Mouse (Mus musculus) lung, postnatal 14 days (tissue): ENCODE measurements around the gene Slc16a13.

Source experiments
- DNase-seq: peaks from one replicate; pipeline ENCODE4 v3.0.0; 2021

The Slc16a13 gene

GRCm38 (mm10) chr11:70220731-70221602 is at the start of gene Slc16a13:
TSS of gene Slc16a13 (minus strand) at chr11:70221064.
- DNase-seq = peak; percentile 95

DNA sequence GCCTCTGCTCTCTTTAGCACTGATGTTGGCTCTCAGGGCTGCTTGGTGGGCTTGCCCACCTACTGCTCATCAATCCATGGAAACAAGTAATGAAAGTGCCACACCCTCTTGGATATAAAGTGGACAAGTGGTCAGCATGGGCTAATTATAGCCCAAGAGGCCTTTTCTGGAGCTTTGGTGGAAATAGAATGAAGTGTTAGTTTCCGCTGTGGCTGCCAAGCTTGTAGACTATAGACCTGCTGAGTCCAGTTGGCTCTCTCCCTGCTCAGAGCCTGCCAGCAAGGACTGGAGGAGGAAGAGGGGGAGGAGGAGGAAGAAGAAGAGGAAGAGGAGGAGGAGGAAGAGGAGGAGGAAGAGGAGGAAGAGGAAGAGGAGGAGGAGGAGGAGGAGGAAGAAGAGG is 45.5 kb upstream of the Slc16a13 start:
- DNase-seq = peak; percentile 41

GRCm38 (mm10) chr11:70265819-70266218 is 45.0 kb upstream of the Slc16a13 start:
- no peak for DNase-seq

GRCm38 (mm10) chr11:70265252-70265651 is 44.4 kb upstream of the Slc16a13 start:
- no peak for DNase-seq

DNA sequence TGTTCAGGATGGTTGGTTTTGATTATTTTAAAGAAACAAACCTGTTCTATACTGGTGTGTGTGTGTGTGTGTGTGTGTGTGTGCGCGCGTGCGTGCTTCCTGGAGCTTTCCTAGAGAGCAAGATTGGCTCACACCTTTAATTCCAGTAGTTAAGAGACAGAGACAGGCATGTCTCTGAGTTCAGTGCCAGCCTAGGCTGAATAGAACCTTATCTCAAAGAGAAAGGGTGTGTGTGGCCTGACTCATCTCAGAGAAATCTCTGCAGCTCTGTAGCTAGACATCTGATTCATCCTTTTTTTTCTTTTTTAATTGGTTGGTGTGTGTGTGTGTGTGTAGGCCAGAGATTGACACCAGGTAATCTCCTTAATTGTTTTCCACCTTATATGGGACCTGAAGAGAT is 38.2 kb upstream of the Slc16a13 start:
- DNase-seq = no peak

GRCm38 (mm10) chr11:70254931-70255531 is 34.2 kb upstream of the Slc16a13 start, which contains the start of gene Alox12:
TSS of gene Alox12 (minus strand) at chr11:70255353.
- DNase-seq = peak; percentile 66

DNA sequence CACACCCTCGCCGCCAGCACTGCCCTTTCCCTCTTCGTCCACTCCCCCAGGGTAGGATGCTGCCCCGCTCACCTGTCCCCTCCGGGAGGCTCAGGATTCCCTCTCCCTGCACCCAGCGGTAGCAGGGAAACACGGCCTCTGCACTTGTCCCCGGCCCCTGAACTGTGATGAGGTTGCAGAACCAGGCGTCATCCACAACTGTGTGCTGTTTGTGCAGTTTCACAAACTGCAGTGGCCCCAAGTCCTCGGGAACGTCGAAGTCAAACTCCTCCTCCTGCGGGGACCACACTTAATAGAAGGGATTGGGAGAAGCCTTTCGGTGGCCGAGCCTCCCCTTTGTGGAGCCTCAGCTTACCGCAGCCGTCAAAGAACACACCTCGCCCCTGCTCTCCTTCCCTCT is 33.5 kb upstream of the Slc16a13 start:
- DNase-seq = no peak

DNA sequence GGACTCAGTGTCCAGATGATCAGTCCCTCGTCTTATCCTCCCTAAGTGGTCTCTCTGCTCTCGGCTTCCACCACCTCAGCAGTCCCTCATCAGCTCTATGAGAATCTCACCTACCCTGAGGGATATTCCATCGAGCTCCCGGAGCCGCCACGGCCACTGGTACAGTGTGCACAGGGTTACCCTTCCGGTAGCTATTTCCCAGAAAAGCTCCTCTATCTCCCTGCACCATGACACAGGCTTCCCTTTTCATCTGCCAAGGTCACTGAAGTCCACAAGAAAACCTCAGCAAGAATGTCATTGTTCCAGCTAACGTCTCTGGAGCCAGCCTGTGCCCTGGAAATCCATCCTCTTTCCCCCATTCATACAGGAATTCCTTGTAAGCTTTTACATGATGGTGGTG is 31.0 kb upstream of the Slc16a13 start:
- no peak for DNase-seq

- DNase-seq = no peak
These were observed 29.3 kb upstream of the Slc16a13 start for GRCm38 (mm10) chr11:70250150-70250549.

DNA sequence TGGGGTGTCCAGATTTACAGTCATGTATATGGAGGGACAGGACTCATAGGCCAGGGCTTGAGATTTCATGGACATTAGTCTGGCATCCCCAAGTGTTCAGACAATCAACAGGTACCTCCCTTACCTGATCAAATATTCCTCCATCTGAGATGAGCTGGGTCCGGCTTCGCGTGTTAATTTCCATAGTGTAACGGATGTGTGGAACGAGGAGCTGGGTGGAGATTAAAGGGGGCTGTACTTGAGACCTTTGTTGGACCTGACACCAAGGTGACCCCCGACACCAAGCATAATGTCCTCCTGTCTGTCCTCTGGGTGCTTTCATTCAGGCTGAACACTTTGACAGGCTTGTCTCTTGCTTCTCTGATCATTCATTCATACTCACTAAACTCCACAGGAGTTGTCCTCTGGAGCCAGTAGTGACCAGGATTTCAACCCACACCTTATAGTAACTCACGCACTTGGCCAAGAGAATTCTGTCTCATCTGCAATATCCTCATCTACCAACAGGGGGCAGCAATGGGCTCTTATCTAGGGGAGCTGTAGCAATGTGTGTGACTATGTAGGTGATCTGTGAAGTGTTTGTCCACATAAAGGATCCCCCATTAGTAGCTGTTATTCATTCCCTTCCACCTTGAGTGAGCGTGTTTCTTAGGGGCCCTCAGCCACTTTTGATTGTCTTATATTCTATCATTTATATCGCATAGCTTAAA is 26.4 kb upstream of the Slc16a13 start:
- peak; percentile 84 for DNase-seq

- DNase-seq = no peak
These were observed 21.7 kb upstream of the Slc16a13 start for GRCm38 (mm10) chr11:70242591-70242990.

DNA sequence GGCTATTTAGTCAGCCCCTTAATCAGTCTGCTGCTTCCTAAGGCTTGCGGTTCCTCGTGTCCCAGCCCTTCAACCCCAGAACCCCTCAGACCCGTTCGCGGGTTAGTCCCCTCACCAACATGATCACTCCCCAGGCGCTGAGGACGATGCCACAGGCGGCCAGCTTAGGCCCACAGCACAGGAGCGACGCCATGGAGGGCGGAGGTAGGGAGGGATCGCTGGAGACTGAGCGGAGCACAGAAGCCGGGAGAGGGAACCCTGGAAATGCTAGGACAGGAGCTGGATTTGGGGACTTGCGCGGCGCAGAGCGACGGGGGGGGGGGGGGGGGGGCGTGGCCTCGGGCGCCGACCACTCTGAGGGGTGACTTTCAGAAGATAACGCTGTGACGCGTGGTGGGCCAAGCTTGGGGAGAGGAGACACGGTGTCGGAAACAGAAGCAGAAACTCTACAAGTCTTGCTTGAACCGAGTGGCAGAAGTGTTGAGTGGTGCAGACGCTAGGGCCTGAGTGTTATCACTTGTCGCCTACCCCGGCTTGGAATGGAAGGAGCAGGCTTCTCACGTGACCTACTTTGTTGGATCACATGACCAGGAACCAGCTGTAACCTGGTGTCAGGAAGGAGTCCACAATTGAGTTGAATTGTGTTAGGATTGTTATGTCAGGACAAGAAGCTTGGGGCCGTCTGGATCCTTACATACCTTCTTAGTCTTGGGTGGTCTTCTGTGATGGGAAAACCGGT is 18.8 kb upstream of the Slc16a13 start, which contains the start of the genes Gm21988 and Rnasek:
Gene Gm21988, minus strand, starts transcription at position 290 of the 739 bp plus-strand sequence.
Gene Rnasek, minus strand, starts transcription at position 302 of the 739 bp plus-strand sequence.
- peak; percentile 80 for DNase-seq

GRCm38 (mm10) chr11:70238591-70239440 is 18.0 kb upstream of the Slc16a13 start:
- DNase-seq = no peak

DNA sequence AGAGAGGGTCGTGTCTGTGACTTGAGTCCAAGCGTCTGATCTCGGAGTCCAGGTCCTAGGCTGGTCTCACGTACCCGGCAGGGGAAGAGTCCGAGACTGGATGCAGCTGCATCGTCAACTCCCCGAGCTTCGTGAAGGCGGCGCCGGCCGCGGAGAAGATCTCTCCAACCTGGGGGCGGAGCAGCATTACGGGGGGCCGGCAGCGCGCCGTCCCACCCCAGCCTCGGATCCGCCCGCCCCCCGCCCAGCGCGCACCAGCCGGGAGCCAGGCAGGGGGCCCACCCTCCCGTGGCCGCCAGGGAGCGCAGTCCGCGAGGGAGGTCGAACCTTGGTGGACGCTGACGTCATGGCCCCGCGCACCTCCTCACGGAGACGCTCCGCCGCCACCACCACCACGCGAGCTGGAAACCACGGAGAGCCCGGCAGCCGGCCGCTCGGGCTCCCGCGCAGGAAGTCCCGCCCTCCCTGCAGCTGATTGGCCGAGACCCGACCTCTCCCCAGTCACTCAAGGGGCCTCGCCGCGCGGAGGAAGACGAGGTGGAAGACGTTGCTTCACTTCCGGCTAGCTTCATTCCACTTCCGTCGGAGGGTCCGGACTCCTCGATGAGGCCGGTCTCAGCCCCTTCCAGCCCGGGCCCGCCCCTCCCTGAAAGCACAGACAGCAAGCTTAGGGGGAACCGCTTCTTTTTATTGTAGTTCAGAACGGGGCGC is 16.7 kb upstream of the Slc16a13 start, which contains the start of gene 0610010K14Rik:
Gene 0610010K14Rik, minus strand, starts transcription at position 458 of the 711 bp plus-strand sequence.
- peak; percentile 98 for DNase-seq

GRCm38 (mm10) chr11:70236717-70237116 is 15.9 kb upstream of the Slc16a13 start:
- no peak for DNase-seq

DNA sequence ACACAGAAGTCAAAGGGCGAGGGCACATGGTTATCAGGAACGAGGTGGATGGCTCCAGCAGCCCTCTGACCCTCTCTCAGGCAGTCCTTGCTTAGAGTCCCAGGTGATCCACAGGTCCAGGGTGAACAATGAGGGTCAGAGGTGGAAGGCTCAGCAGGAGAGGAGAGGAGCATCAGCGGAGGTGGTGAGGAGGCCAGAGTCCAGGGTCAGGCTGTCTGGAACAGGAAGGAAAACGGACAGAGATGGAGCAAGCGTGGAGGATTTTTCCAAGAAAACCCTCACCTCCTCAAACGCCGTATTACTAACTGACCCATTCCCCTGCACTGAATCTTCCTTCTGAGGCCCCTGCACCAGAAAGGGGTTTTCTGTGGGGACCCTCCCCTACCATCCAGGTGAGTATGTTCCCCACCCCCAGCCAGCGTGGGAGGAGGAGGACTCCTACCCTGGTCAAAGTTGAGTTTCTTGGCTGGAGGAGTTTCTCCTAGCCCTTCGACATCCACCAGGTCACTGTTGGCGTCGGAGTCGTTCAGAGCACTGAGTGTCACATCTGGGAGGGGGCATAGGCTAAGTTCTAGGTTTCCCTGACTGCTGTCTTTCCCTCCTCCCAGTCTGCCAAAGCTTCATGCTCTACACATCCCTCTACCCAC is 14.5 kb upstream of the Slc16a13 start:
- DNase-seq = no peak

- DNase-seq = no peak
These were observed 13.6 kb upstream of the Slc16a13 start for GRCm38 (mm10) chr11:70234497-70234896.

- no peak for DNase-seq
These were observed 13.2 kb upstream of the Slc16a13 start for GRCm38 (mm10) chr11:70234037-70234436.

DNA sequence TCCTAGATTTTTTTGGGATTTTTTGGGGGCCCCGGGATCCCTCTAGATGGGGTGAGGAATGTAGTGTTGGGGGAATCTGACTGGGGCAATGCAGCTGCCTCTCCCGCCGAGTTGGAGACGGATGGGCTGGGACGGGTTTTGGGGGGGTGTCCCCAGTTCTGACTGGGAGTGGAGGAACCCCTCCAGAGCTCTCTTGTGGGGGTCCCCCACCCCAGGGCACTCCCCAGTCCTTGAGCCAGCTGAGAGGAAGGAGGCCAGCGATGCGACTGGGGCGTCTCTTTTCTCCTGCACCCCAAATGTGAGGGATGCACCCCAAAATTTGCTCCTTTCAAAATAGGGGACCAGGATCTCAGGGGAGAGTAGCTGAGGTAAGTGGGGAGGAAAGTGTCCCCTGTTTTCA is 12.2 kb upstream of the Slc16a13 start:
- DNase-seq = no peak

DNA sequence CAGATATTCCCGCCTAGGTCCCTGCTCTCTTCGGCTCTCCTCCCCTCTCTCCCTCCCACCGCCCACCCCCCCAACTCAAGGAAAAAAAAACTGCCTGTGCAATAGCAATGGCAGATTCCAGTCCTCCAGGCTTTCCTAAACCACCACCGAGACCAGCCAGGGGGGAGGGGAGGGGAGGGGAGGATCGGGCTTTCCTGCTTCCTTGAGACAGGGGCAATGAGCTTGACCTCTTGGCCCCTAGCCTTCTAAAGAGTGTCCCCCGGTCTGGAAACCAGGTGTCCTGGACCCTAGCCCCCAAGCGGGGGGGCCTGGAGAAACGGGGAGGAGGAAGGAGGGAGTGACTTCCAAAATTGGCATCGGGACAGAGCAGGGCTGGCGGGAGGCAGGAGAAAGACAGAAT is 11.7 kb upstream of the Slc16a13 start:
- no peak for DNase-seq
